Comparison of ENCODE assay signal across 8 mouse cellular contexts in the genomic region with DNA sequence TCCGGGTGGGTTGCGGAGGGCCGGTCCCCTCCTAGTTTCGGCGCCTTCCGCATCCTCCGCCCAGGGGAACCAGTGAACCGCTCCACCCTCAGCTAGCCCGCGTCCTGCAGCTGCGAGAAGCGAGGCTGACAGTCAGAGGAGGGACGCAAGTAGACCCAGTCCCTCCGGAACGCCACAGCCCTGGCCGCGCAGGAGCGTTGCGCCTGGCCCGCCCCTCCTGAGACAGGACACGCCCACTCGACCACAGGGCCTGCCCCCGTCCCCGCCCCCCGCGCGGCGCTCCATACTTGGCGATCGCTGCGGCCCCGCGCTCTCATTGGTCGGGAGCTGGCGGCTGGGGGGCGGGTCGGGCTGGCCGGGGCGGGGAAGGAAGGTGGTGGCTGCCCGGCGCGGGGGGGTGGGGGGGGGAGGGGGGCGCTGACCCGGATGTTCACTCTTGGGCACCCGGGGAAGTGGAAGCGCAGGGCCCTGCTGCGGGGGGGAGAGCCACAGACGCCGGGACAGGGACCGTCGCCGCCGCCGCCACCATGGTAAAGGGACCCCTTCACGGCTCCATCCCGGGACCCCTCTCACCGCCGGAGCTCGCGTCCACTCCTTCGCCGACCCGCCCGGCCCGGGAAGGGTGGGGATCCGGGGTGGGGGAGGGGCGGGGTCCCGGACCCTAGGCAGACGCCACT. TPM values are rescaled to one million over a fixed set of nuclear protein-coding genes. Genes with fewer than 3 reads are reported as not detected.
A peak's percentile ranks its signal among the peaks of the same experiment; 100 is the strongest.
DNase-seq lines count a peak whose midpoint lies in the region; ATAC-seq and TF ChIP-seq lines count a peak whose summit lies in the region.

A gene (plus strand): TSS at position 401 of the 677 bp plus-strand sequence.

- peak; percentile 86 for DNase-seq in c-Kit-negative CD71-positive TER-119-positive erythroid progenitor cells, embryonic 14.5 days (ENCODE audit: low read depth, low spot score)
- peak; percentile 98 for DNase-seq in forebrain, embryonic 10.5 days (ENCODE audit: extremely low spot score, low spot score)
- DNase-seq in kidney, postnatal 25 days, result peak; percentile 98
- peak; percentile 89 for DNase-seq in liver, embryonic 14.5 days (ENCODE audit: low read depth in 3 of 3, low spot score in 3 of 3)
- peak; percentile 98 for DNase-seq in neural tube, embryonic 11.5 days (ENCODE audit: low spot score)
- peak; percentile 100 for DNase-seq in stomach, postnatal 0 days (ENCODE audit: low spot score)

- H3K9me3 ChIP-seq in forebrain, embryonic 10.5 days, result no peaks in the 10 kb centered on the region
- no peaks in the 10 kb centered on the region for H3K9me3 ChIP-seq in heart, embryonic 15.5 days (replicated peaks)
- no peaks in the 10 kb centered on the region for H3K9me3 ChIP-seq in liver, embryonic 14.5 days (ENCODE audit: control insufficient read depth, low read length)
- no peaks in the 10 kb centered on the region for H3K9me3 ChIP-seq in neural tube, embryonic 11.5 days (ENCODE audit: control insufficient read depth, low read length)
- no peaks in the 10 kb centered on the region for H3K9me3 ChIP-seq in stomach, postnatal 0 days (ENCODE audit: control insufficient read depth, low read length)

- H3K27ac ChIP-seq in forebrain, embryonic 10.5 days, result peak within 1 kb of the TSS; percentile 97
- H3K27ac ChIP-seq in heart, embryonic 15.5 days, result peak within 1 kb of the TSS; percentile 98
- peak within 1 kb of the TSS; percentile 41 for H3K27ac ChIP-seq in liver, embryonic 14.5 days
- peak within 1 kb of the TSS; percentile 83 for H3K27ac ChIP-seq in neural tube, embryonic 11.5 days (ENCODE audit: low read depth, low read length)
- H3K27ac ChIP-seq in stomach, postnatal 0 days (replicated peaks), result peak within 1 kb of the TSS; percentile 97

- TF ChIP-seq CTCF in liver, embryonic 14.5 days (IDR thresholded peaks at IDR 0.05; ENCODE audit: low read depth), result no peak
- peak; percentile 26; the same call in 1 of the 2 replicates for TF ChIP-seq CTCF in stomach, postnatal 0 days (IDR thresholded peaks at IDR 0.05; ENCODE audit: low read depth)

- WGBS in forebrain, embryonic 10.5 days, result under 1% methylated on average over 63 of the region's 69 CpGs
- WGBS in heart, embryonic 15.5 days, result under 1% methylated on average over 38 of the region's 69 CpGs
- under 1% methylated on average over 67 of the region's 69 CpGs for WGBS in liver, embryonic 14.5 days (ENCODE audit: insufficient replicate concordance)
- under 1% methylated on average over 22 of the region's 69 CpGs for WGBS in neural tube, embryonic 11.5 days
- WGBS in stomach, postnatal 0 days, result under 1% methylated on average over 41 of the region's 69 CpGs

- H3K4me3 ChIP-seq in forebrain, embryonic 10.5 days, result peak within 1 kb of the TSS; percentile 78
- peak within 1 kb of the TSS; percentile 98 for H3K4me3 ChIP-seq in heart, embryonic 15.5 days
- H3K4me3 ChIP-seq in liver, embryonic 14.5 days (ENCODE audit: insufficient read depth in 1 of 2, low read depth in 2 of 2, low read length in 2 of 2), result peak within 1 kb of the TSS; percentile 73 to 81
- H3K4me3 ChIP-seq in neural tube, embryonic 11.5 days (ENCODE audit: low read depth, low read length), result peak within 1 kb of the TSS; percentile 87
- peak within 1 kb of the TSS; percentile 99 for H3K4me3 ChIP-seq in stomach, postnatal 0 days (ENCODE audit: low read depth, low read length)

- peaks cover 55% of the 10 kb centered on the region for H3K4me1 ChIP-seq in forebrain, embryonic 10.5 days
- peaks cover 55% of the 10 kb centered on the region for H3K4me1 ChIP-seq in heart, embryonic 15.5 days (replicated peaks)
- peaks cover 22 to 42% of the 10 kb centered on the region in 2 experiments for H3K4me1 ChIP-seq in liver, embryonic 14.5 days (replicated peaks; ENCODE audit: control insufficient read depth in 2 of 2, insufficient read depth in 2 of 2, low read length in 1 of 2)
- H3K4me1 ChIP-seq in neural tube, embryonic 11.5 days (ENCODE audit: control insufficient read depth, insufficient read depth, low read length), result peaks cover 25% of the 10 kb centered on the region
- peaks cover 15% of the 10 kb centered on the region for H3K4me1 ChIP-seq in stomach, postnatal 0 days (replicated peaks; ENCODE audit: control insufficient read depth, insufficient read depth)

- 0 out of 2 replicates have a peak, but pooled peaks cover 7% of the 10 kb centered on the region for H3K36me3 ChIP-seq in forebrain, embryonic 10.5 days (replicated peaks)
- no peaks in the 10 kb centered on the region for H3K36me3 ChIP-seq in heart, embryonic 15.5 days
- no peaks in the 10 kb centered on the region for H3K36me3 ChIP-seq in liver, embryonic 14.5 days (replicated peaks; ENCODE audit: control insufficient read depth, insufficient read depth, low read depth)
- H3K36me3 ChIP-seq in neural tube, embryonic 11.5 days (ENCODE audit: control insufficient read depth, insufficient read depth, low read length), result no peaks in the 10 kb centered on the region
- no peaks in the 10 kb centered on the region for H3K36me3 ChIP-seq in stomach, postnatal 0 days (ENCODE audit: control insufficient read depth, insufficient read depth, low read length)

- peak within 1 kb of the TSS; percentile 95 for H3K9ac ChIP-seq in heart, embryonic 15.5 days
- H3K9ac ChIP-seq in liver, embryonic 14.5 days (replicated peaks), result peak within 1 kb of the TSS; percentile 80
- peak within 1 kb of the TSS; percentile 87 for H3K9ac ChIP-seq in neural tube, embryonic 11.5 days (ENCODE audit: low read length)
- H3K9ac ChIP-seq in stomach, postnatal 0 days (ENCODE audit: low read length), result peak within 1 kb of the TSS; percentile 96

- ATAC-seq in CD4-positive, CD25-positive, alpha-beta regulatory T cell, adult 4 months, result peak; percentile 89
- ATAC-seq in heart, embryonic 15.5 days (replicated peaks; ENCODE audit: insufficient number of reproducible peaks, insufficient read depth, low FRiP score, low read depth), result peak; percentile 95
- ATAC-seq in liver, embryonic 14.5 days (ENCODE audit: insufficient read depth), result peak; percentile 91
- peak; percentile 96 for ATAC-seq in neural tube, embryonic 11.5 days (ENCODE audit: insufficient read depth, low FRiP score, low TSS enrichment)
- peak; percentile 95 for ATAC-seq in stomach, postnatal 0 days (ENCODE audit: low FRiP score, low TSS enrichment)

- peak within 1 kb of the TSS; percentile 95 for H3K4me2 ChIP-seq in heart, embryonic 15.5 days
- H3K4me2 ChIP-seq in liver, embryonic 14.5 days (ENCODE audit: low read depth), result peak within 1 kb of the TSS; percentile 77
- peak within 1 kb of the TSS; percentile 96 for H3K4me2 ChIP-seq in neural tube, embryonic 11.5 days (ENCODE audit: low read depth)
- H3K4me2 ChIP-seq in stomach, postnatal 0 days (replicated peaks; ENCODE audit: low read depth), result peak within 1 kb of the TSS; percentile 95

- no peaks in the 10 kb centered on the region for H3K27me3 ChIP-seq in forebrain, embryonic 10.5 days (ENCODE audit: poor library complexity, severe bottlenecking)
- no peaks in the 10 kb centered on the region for H3K27me3 ChIP-seq in heart, embryonic 15.5 days
- no peaks in the 10 kb centered on the region for H3K27me3 ChIP-seq in liver, embryonic 14.5 days (ENCODE audit: control insufficient read depth, insufficient read depth, low read length)
- no peaks in the 10 kb centered on the region for H3K27me3 ChIP-seq in neural tube, embryonic 11.5 days (ENCODE audit: control insufficient read depth, insufficient read depth, low read length)
- no peaks in the 10 kb centered on the region for H3K27me3 ChIP-seq in stomach, postnatal 0 days (ENCODE audit: control insufficient read depth, insufficient read depth, low read length)

- TF ChIP-seq EP300 in liver, embryonic 14.5 days (IDR thresholded peaks at IDR 0.05; ENCODE audit: low read depth), result no peak
- no peak for TF ChIP-seq EP300 in stomach, postnatal 0 days (optimal IDR thresholded peaks at IDR 0.05)

RNA-seq across cellular contexts. Expression of the gene that starts here (rescaled TPM):
- polyA plus RNA-seq in CD4-positive, CD25-positive, alpha-beta regulatory T cell, adult 4 months (2017; shearing (Covaris generic)), result 100 to 1,000 TPM; 479 to 616 TPM
- 340 and 360 TPM in 2 replicates for polyA plus RNA-seq in forebrain, embryonic 10.5 days (2016; fragmentation: Nextera tagmentation; extraction: Ambion mirVana)
- 363 and 375 TPM in 2 replicates for polyA plus RNA-seq in heart, embryonic 15.5 days (2015; fragmentation: Nextera tagmentation; extraction: Ambion mirVana)
- polyA plus RNA-seq in liver, embryonic 14.5 days (2012; rRNA removed), result 55.4 and 63.0 TPM in 2 replicates
- polyA plus RNA-seq in liver, embryonic 14.5 days (2014; fragmentation: Nextera tagmentation; extraction: Ambion mirVana), result 105 and 110 TPM in 2 replicates
- polyA plus RNA-seq in neural tube, embryonic 11.5 days (2014; fragmentation: Nextera tagmentation; extraction: Ambion mirVana), result 263 and 269 TPM in 2 replicates
- polyA plus RNA-seq in stomach, postnatal 0 days (2015; fragmentation: Nextera tagmentation; extraction: Ambion mirVana), result 341 and 344 TPM in 2 replicates

Comparison
In these comparisons a context has a peak if more than half of its experiments do, and no peak if none do; other contexts are left out.
1. Peak in every context shown above with its lines: DNase-seq, ATAC-seq, H3K4me3 ChIP-seq and H3K27ac ChIP-seq.
2. H3K27ac ChIP-seq: peak in every context shown above with its lines; median percentile 98 in heart, embryonic 15.5 days; 97 in forebrain, embryonic 10.5 days; 97 in stomach, postnatal 0 days; 83 in neural tube, embryonic 11.5 days; 41 in liver, embryonic 14.5 days.